Mouse (Mus musculus): ENCODE results near the gene Cdipt.

The Cdipt gene

GRCm38 (mm10) chr7:127024755-127025555, 49.2 kb downstream of the Cdipt start:
- no peak for DNase-seq (ENCODE audit: low spot score)

- peak; percentile 67 for DNase-seq (ENCODE audit: low spot score)
These were observed 49.9 kb downstream of the Cdipt start for GRCm38 (mm10) chr7:127025556-127026160.

- DNase-seq (ENCODE audit: low spot score): peak; percentile 51
These were observed 50.5 kb downstream of the Cdipt start for GRCm38 (mm10) chr7:127026161-127026600.

- peak; percentile 65 for DNase-seq (ENCODE audit: low spot score)
These were observed 50.9 kb downstream of the Cdipt start for GRCm38 (mm10) chr7:127026616-127026983.

- peak; percentile 98 for DNase-seq (ENCODE audit: low spot score)
These were observed 51.4 kb downstream of the Cdipt start, which contains the start of gene Maz for GRCm38 (mm10) chr7:127026984-127027726. TSS of gene Maz (minus strand) at chr7:127027037.

GRCm38 (mm10) chr7:127027885-127028284, 52.2 kb downstream of the Cdipt start:
- DNase-seq (ENCODE audit: low spot score): no peak
